In genomic region chr14:76504121-76504737, GRCm38 (mm10) we compare ENCODE assay signal across 8 mouse cellular contexts. TPM values are rescaled to one million over a fixed set of nuclear protein-coding genes. Genes with fewer than 3 reads are reported as not detected.
DNase-seq lines count a peak whose midpoint lies in the region; ATAC-seq and TF ChIP-seq lines count a peak whose summit lies in the region.

No protein-coding gene starts in this region.

- TF ChIP-seq POLR2A in thymus, adult 2 months (IDR thresholded peaks at IDR 0.05; ENCODE audit: control insufficient read depth, extremely low read depth, insufficient read depth, low read length, poor library complexity) = peak; percentile 94

- H3K27me3 ChIP-seq in hindbrain, embryonic 10.5 days (ENCODE audit: insufficient read depth, poor library complexity, severe bottlenecking) = no peaks in the 10 kb centered on the region
- H3K27me3 ChIP-seq in lung, embryonic 16.5 days (ENCODE audit: control insufficient read depth, insufficient read depth, low read depth, low read length) = no peaks in the 10 kb centered on the region
- H3K27me3 ChIP-seq in thymus, adult 2 months (ENCODE audit: control insufficient read depth, insufficient read depth, low read length) = no peaks in the 10 kb centered on the region

- peaks cover 44% of the 10 kb centered on the region for H3K4me1 ChIP-seq in hindbrain, embryonic 10.5 days (replicated peaks)
- H3K4me1 ChIP-seq in lung, embryonic 16.5 days (replicated peaks; ENCODE audit: control insufficient read depth, insufficient read depth, low read length) = peaks cover 26% of the 10 kb centered on the region
- H3K4me1 ChIP-seq in thymus, adult 2 months (replicated peaks; ENCODE audit: control insufficient read depth, insufficient read depth, low read length) = peaks cover 8% of the 10 kb centered on the region; the same call in 1 of the 2 replicates

- peaks cover 24% of the 10 kb centered on the region for H3K36me3 ChIP-seq in hindbrain, embryonic 10.5 days
- H3K36me3 ChIP-seq in lung, embryonic 16.5 days (ENCODE audit: control insufficient read depth, insufficient read depth, low read length) = peaks cover 21% of the 10 kb centered on the region
- no peaks in the 10 kb centered on the region for H3K36me3 ChIP-seq in thymus, adult 2 months (ENCODE audit: control insufficient read depth, insufficient read depth, low read length)

- H3K4me3 ChIP-seq in hindbrain, embryonic 10.5 days = peak overlapping the region; percentile 80
- H3K4me3 ChIP-seq in lung, embryonic 16.5 days (ENCODE audit: low read length) = peak overlapping the region; percentile 90
- H3K4me3 ChIP-seq in thymus, adult 2 months (ENCODE audit: control insufficient read depth, insufficient read depth, low read length) = peak overlapping the region; percentile 52

- H3K9ac ChIP-seq in lung, embryonic 16.5 days (ENCODE audit: low read length) = peak overlapping the region; percentile 91

- peak overlapping the region; percentile 100 for H3K27ac ChIP-seq in hindbrain, embryonic 10.5 days
- H3K27ac ChIP-seq in lung, embryonic 16.5 days (ENCODE audit: low read length) = peak overlapping the region; percentile 99
- H3K27ac ChIP-seq in thymus, adult 2 months (ENCODE audit: control insufficient read depth, insufficient read depth, low read length) = no peak overlapping the region

- peak; percentile 97 for DNase-seq in Muller cell, postnatal 12 days (ENCODE audit: inconsistent ontology term)
- peak; percentile 94 for DNase-seq in cerebellum, adult 9-10 months
- DNase-seq in hindbrain, embryonic 10.5 days (ENCODE audit: low spot score) = peak; percentile 95
- DNase-seq in layer of hippocampus, adult 9-11 months = peak; percentile 93
- DNase-seq in ovary, adult 18-20 months (ENCODE audit: low spot score) = peak; percentile 94
- DNase-seq in thymus, adult 2 months = peak; percentile 88

- no peak for TF ChIP-seq CTCF in thymus, adult 2 months (IDR thresholded peaks at IDR 0.05; ENCODE audit: borderline replicate concordance, control insufficient read depth, extremely low read depth, insufficient read depth, low read length, poor library complexity)

- no peaks in the 10 kb centered on the region for H3K9me3 ChIP-seq in hindbrain, embryonic 10.5 days
- no peaks in the 10 kb centered on the region for H3K9me3 ChIP-seq in lung, embryonic 16.5 days (ENCODE audit: control insufficient read depth, low read length)

- H3K4me2 ChIP-seq in lung, embryonic 16.5 days (ENCODE audit: low read depth, low read length) = peak overlapping the region; percentile 92

- peak; percentile 62 for ATAC-seq in frontal cortex, adult (ENCODE audit: low TSS enrichment)
- peak; percentile 94 for ATAC-seq in lung, embryonic 16.5 days (ENCODE audit: low read depth)

- WGBS in hindbrain, embryonic 10.5 days = under 1% methylated on average over 50 of the region's 52 CpGs
- WGBS in lung, embryonic 16.5 days = under 1% methylated on average over 49 of the region's 52 CpGs
- 1% methylated on average over 47 of the region's 52 CpGs for WGBS in thymus, adult 2 months

RNA-seq across cellular contexts. Expression of gene Serp2, which starts 52.5 kb away (rescaled TPM):
- polyA plus RNA-seq in hindbrain, embryonic 10.5 days (2016; fragmentation: Nextera tagmentation; extraction: Ambion mirVana) = 26.3 and 43.3 TPM in 2 replicates
- 6.3 and 7.2 TPM in 2 replicates for polyA plus RNA-seq in lung, embryonic 16.5 days (2015; fragmentation: Nextera tagmentation; extraction: Ambion mirVana)
- 3.7 and 6.2 TPM in 2 replicates for polyA plus RNA-seq in thymus, adult 2 months (2012; rRNA removed)
